Mouse (Mus musculus): ENCODE measurements around the gene Cyp51. TPM values are rescaled to one million over a fixed set of nuclear protein-coding genes. Genes with fewer than 3 reads are reported as not detected.

Cyp51 gene
- total RNA-seq, 2 experiments from 2014 or later, result 58.2 to 61.8 TPM

GRCm38 (mm10) chr5:4039351-4039750, 65.2 kb downstream of the Cyp51 start:
- intact Hi-C loops (cut with DNase I), result no loop called here
- DNase-seq (ENCODE audit: low spot score in 2 of 2), result no peak

GRCm38 (mm10) chr5:4036686-4037085, 67.9 kb downstream of the Cyp51 start:
- no peak for DNase-seq (ENCODE audit: low spot score in 2 of 2)
- intact Hi-C loops (cut with DNase I), result no loop called here

GRCm38 (mm10) chr5:4031846-4032245, 72.7 kb downstream of the Cyp51 start:
- DNase-seq (ENCODE audit: low spot score in 2 of 2), result no peak
- intact Hi-C loops (cut with DNase I), result no loop called here

Other genes starting within 250 kb of the Cyp51 start
- gene Mterf1a, start 210.8 kb downstream of the Cyp51 start, total RNA-seq (2021), result 1 to 10 TPM; 6.5 to 7.2 TPM
- 10 to 100 TPM; 71.0 to 84.4 TPM for gene Akap9, start 176.7 kb downstream of the Cyp51 start, total RNA-seq (2021)
- gene Mterf1b, start 87.6 kb upstream of the Cyp51 start, total RNA-seq (2021), result 1 to 10 TPM; 4.9 to 5.5 TPM

All from left cerebral cortex, postnatal 14 days (tissue).